Mouse (Mus musculus) gastrocnemius, adult 2 months (tissue): ENCODE data around the gene Rbm15b. TPM values are rescaled to one million over a fixed set of nuclear protein-coding genes. Genes with fewer than 3 reads are reported as not detected.

ENCODE experiments used
- DNase-seq: peaks from one replicate; pipeline ENCODE4 v3.0.0; 2022
- H3K27ac ChIP-seq: fragments of 200-600 bp; 2 replicates; pipeline ENCODE4 v1.8.1; 2022; ENCODE audit warnings: mild to moderate bottlenecking
- H3K4me3 ChIP-seq: fragments of 200-600 bp; 2 replicates; pipeline ENCODE4 v1.8.1; 2022; ENCODE audit warnings: mild to moderate bottlenecking, moderate library complexity
- CTCF ChIP-seq: fragments of 200-600 bp; IDR thresholded peaks from 2 replicates; pipeline ENCODE4 v1.8.1; 2022; ENCODE audit warnings: antibody characterized with exemption, mild to moderate bottlenecking, moderate library complexity
- intact Hi-C: fragments of 180-260 bp; cut with DNase I; formaldehyde crosslinking; loops from one replicate; pipeline ENCODE4 v1.15.1; 2025
- total RNA-seq, 2 experiments: library from RNA; stranded (reverse); gene quantifications; 2 replicates each; pipeline ENCODE4 v1.2.3; 2021

Gene Rbm15b
- total RNA-seq, 2 experiments from 2014 or later = 5.9 to 7.5 TPM

DNA sequence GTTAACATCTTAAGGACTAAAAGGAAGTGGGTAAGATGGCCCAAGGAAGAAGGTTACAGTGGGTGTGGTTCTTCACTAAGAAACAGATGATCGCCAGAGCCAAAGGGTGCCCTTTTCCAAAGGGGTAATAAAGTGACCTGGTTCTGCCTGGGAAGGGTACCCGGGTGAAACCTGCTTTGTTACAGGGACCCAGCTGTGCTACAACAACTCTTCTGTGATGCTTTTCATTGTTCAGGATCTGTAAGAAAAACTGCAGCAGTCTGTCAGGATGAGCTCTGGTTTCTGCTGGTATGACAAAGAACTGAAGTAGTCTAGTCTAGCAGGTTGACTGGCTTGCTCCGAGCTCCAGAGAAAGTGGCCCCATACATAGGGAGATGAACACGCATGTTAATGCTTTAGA, 5.1 kb downstream of the Rbm15b start:
- intact Hi-C loops = no loop called here
- Histone ChIP-seq H3K27ac (no peak overlapping the region), H3K4me3 (no peak overlapping the region)
- TF ChIP-seq CTCF = no peak
- DNase-seq = no peak

GRCm38 (mm10) chr9:106881071-106881755, 6.0 kb downstream of the Rbm15b start:
- no peak for DNase-seq
- intact Hi-C loops = no loop called here
- no peak overlapping the region for H3K4me3 ChIP-seq
- no peak overlapping the region for H3K27ac ChIP-seq
- TF ChIP-seq CTCF = no peak

DNA sequence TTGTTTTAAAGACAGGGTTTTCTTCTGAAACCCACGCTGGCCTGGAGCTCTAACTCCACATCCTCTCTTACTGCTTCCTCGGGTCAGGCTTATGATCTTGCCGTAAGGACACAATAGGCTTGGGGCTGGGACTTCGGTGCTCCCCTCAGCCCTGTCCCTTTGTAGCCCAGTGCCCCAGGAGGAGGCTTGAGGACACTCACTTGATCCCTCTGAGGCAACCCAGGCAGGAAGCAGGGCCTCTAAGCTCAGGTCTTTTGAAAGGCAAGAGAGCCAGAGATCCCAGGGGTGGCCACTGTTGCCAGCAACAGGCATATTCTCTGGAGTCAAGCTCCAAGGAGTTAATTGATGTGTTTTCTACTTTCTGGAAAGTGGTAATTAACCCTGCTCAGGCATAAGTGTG, 7.8 kb downstream of the Rbm15b start:
- intact Hi-C loops = loop anchor here (5.0 kb wide), 1 partner anchor 47 kb away; no protein-coding TSS in a partner anchor
- peak overlapping the region; percentile 57 for H3K27ac ChIP-seq

GRCm38 (mm10) chr9:106876666-106877065, 10.6 kb downstream of the Rbm15b start:
- intact Hi-C loops = loop anchor here (5.0 kb wide), 1 partner anchor 44 kb away; no protein-coding TSS in a partner anchor
- DNase-seq = no peak
- H3K4me3 ChIP-seq = no peak overlapping the region
- no peak for TF ChIP-seq CTCF
- H3K27ac ChIP-seq = no peak overlapping the region

More for the DNA sequence above, 7.8 kb downstream of the Rbm15b start:
- TF ChIP-seq CTCF = no peak
- H3K4me3 ChIP-seq = no peak overlapping the region
- DNase-seq = no peak

GRCm38 (mm10) chr9:106874216-106874615, 13.0 kb downstream of the Rbm15b start:
- Histone ChIP-seq H3K27ac (no peak overlapping the region), H3K4me3 (no peak overlapping the region)
- intact Hi-C loops = no loop called here
- DNase-seq = no peak
- no peak for TF ChIP-seq CTCF

DNA sequence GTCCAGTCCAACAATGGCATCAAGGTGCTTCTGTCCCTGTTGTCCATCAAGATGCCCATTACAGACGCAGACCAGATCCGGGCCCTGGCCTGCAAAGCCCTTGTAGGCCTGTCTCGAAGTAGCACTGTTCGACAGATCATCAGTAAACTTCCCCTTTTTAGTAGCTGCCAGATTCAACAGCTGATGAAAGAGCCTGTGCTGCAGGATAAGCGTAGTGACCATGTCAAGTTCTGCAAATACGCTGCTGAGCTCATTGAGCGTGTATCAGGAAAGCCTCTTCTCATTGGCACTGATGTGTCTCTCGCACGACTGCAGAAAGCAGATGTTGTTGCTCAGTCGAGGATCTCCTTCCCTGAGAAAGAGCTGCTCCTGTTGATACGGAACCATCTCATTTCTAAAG, 29.2 kb downstream of the Rbm15b start:
- intact Hi-C loops = no loop called here
- Histone ChIP-seq H3K27ac (no peak overlapping the region), H3K4me3 (no peak overlapping the region)
- TF ChIP-seq CTCF = no peak
- no peak for DNase-seq

DNA sequence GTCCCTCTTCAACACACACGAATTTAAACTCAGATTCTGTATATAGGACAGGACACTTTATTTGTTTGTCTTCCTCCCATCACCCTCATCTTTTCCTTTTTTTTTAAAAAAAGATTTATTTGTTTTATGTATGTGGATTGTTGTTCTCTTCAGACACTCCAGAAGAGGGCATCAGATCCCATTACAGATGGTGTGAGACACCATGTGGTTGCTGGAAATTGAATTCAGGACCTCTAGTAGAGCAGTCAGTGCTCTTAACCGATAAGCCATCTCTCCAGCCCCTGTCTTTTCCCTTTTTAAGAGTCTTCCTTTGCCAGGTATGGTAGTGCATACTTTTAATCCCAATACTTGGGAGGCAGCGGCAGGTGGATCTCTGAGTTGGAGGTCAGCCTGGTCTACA, 30.6 kb downstream of the Rbm15b start:
- TF ChIP-seq CTCF = no peak
- Histone ChIP-seq H3K27ac (no peak overlapping the region), H3K4me3 (no peak overlapping the region)
- intact Hi-C loops = no loop called here
- DNase-seq = no peak

- intact Hi-C loops = no loop called here
- H3K4me3 ChIP-seq = no peak overlapping the region
- TF ChIP-seq CTCF = no peak
- H3K27ac ChIP-seq = no peak overlapping the region
- no peak for DNase-seq
These were observed 44.4 kb downstream of the Rbm15b start for GRCm38 (mm10) chr9:106842800-106843199.

- DNase-seq = no peak
- Histone ChIP-seq H3K4me3 (no peak overlapping the region), H3K27ac (no peak overlapping the region)
- intact Hi-C loops = no loop called here
- peak; percentile 48 for TF ChIP-seq CTCF
These were observed 46.7 kb downstream of the Rbm15b start for GRCm38 (mm10) chr9:106840569-106840968.

Other genes with a start within 250 kb of the Rbm15b start
- not detected for gene Grm2, start 231.3 kb downstream of the Rbm15b start, total RNA-seq
- 10 to 100 TPM; 31.7 to 32.6 TPM for gene Tex264, start 201.5 kb downstream of the Rbm15b start, total RNA-seq
- gene Rad54l2, start 98.2 kb downstream of the Rbm15b start, total RNA-seq = 1 to 10 TPM; 6.4 to 6.9 TPM
- gene Dcaf1, start 65.6 kb downstream of the Rbm15b start, total RNA-seq = 10 to 100 TPM; 18.4 to 19.5 TPM
- gene Manf, start 4.6 kb upstream of the Rbm15b start, total RNA-seq = 10 to 100 TPM; 42.1 to 58.2 TPM